Mouse (Mus musculus): ENCODE data around the gene Olfr1099.

The Olfr1099 gene

GRCm38 (mm10) chr2:86960593-86960992 is at the start of gene Olfr1099:
Gene Olfr1099 (minus strand): TSS chr2:86960693.
- no peak for DNase-seq (ENCODE audit: low spot score)

- DNase-seq (ENCODE audit: low spot score) = no peak
Observed at GRCm38 (mm10) chr2:86998098-86998497, 37.6 kb upstream of the Olfr1099 start, which contains the start of gene Olfr1102. Gene Olfr1102 (plus strand): TSS chr2:86998398.

- DNase-seq (ENCODE audit: low spot score) = no peak
Observed at GRCm38 (mm10) chr2:86991121-86991520, 30.6 kb upstream of the Olfr1099 start, which contains the start of gene Olfr1101. Gene Olfr1101 (minus strand): TSS chr2:86991221.

- no peak for DNase-seq (ENCODE audit: low spot score)
Observed at GRCm38 (mm10) chr2:86979854-86980253, 19.4 kb upstream of the Olfr1099 start, which contains the start of gene Olfr1100. Gene Olfr1100 (minus strand): TSS chr2:86979954.

GRCm38 (mm10) chr2:86926557-86926956 is 33.9 kb downstream of the Olfr1099 start:
- no peak for DNase-seq (ENCODE audit: low spot score)

- DNase-seq (ENCODE audit: low spot score) = no peak
Observed at GRCm38 (mm10) chr2:86924445-86924844, 36.0 kb downstream of the Olfr1099 start, which contains the start of gene Olfr1098. Gene Olfr1098 (minus strand): TSS chr2:86924545.

- DNase-seq (ENCODE audit: low spot score) = no peak
Observed at GRCm38 (mm10) chr2:86905647-86906046, 54.8 kb downstream of the Olfr1099 start.
